Mouse (Mus musculus): ENCODE measurements at regions not wholly inside any gene's neighbourhood (a gene's known extent, or its start where the extent isn't known, plus 50 kb on each side); places are given as distances from the start of the nearest gene placed in this dataset.

DNA sequence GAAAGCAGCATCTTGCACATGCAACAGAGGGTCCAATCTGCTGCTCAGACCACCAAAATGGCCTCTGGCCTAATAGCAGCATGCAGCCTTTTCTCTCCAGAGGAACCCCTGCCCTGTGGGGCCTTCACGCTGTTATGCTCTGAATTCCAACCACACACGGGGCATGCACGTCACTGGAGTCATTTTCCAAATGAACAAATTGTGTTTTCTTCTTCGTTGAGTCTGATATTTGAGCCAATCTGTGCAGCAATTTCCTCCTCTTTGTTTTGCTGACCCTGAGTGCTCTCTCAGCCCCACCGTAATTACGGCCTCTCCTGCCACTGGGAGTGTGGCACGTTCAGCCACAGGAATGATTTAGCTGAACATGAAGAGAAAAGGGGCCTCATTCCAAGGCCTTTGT is 174.3 kb upstream of the Klhl29 start:
- no peak for ATAC-seq (ENCODE audit: insufficient number of reproducible peaks, low FRiP score, low TSS enrichment, low read depth)
- no peak overlapping the region for H3K4me2 ChIP-seq (replicated peaks)
- no peak overlapping the region for H3K4me3 ChIP-seq (replicated peaks)
- H3K9me3 ChIP-seq (replicated peaks), result no peaks in the 10 kb centered on the region
- WGBS, result 17% methylated on average over 7 of the region's 7 CpGs
- no peak overlapping the region for H3K27ac ChIP-seq (replicated peaks)
- H3K36me3 ChIP-seq, result no peaks in the 10 kb centered on the region
- H3K4me1 ChIP-seq, result peaks cover 11% of the 10 kb centered on the region; the same call in 1 of the 2 replicates
- H3K9ac ChIP-seq, result no peak overlapping the region
- H3K27me3 ChIP-seq, result no peaks in the 10 kb centered on the region

DNA sequence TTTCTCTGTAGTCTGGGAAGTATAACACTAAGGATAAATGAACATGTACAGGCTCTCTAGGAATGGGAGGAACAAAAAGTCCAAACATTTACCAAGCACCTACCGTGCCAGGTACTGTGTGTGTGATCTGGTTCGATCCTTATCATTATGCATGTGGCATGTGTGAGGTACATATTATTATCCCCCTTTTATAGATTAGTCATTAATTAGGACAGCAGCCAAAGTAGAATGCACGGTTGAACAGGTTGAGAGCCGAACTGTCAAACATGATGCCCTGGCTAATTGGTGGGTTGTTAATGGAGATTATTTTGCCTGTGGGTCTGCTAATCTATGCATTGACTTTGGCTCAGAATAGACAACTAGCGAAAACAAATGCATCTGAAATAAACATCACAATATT is 172.2 kb upstream of the Klhl29 start:
- H3K4me1 ChIP-seq, result peaks cover 5% of the 10 kb centered on the region; the same call in 1 of the 2 replicates
- H3K4me2 ChIP-seq (replicated peaks), result no peak overlapping the region
- ATAC-seq (ENCODE audit: insufficient number of reproducible peaks, low FRiP score, low TSS enrichment, low read depth), result no peak
- H3K9ac ChIP-seq, result no peak overlapping the region
- H3K36me3 ChIP-seq, result no peaks in the 10 kb centered on the region
- no peaks in the 10 kb centered on the region for H3K9me3 ChIP-seq (replicated peaks)
- H3K27me3 ChIP-seq, result no peaks in the 10 kb centered on the region
- no peak overlapping the region for H3K27ac ChIP-seq (replicated peaks)
- 80% methylated on average over 5 of the region's 5 CpGs for WGBS
- H3K4me3 ChIP-seq (replicated peaks), result no peak overlapping the region

DNA sequence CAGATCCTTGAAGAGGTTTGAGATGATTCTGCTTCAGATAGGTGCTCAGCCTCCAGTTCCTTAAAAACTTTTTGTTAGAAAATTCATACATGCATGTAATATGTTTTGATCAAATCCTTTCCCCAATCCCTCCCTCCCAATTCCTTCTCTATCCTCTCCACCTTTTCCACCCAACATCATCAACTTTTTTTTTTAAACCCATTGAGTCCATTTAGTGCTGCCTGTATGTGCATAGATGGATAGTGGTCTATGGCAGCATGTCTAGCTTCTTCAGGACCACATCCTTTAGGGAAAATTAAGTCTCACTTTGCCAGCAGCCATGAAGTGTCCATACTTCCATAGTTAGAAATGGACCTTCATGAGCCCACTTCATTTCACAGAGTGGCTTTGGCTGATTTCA is 167.2 kb upstream of the Klhl29 start:
- H3K4me3 ChIP-seq (replicated peaks), result no peak overlapping the region
- H3K27me3 ChIP-seq, result no peaks in the 10 kb centered on the region
- no peaks in the 10 kb centered on the region for H3K36me3 ChIP-seq
- H3K9ac ChIP-seq, result no peak overlapping the region
- no peaks in the 10 kb centered on the region for H3K9me3 ChIP-seq (replicated peaks)
- H3K27ac ChIP-seq (replicated peaks), result no peak overlapping the region
- H3K4me2 ChIP-seq (replicated peaks), result no peak overlapping the region
- ATAC-seq (ENCODE audit: insufficient number of reproducible peaks, low FRiP score, low TSS enrichment, low read depth), result no peak
- no peaks in the 10 kb centered on the region for H3K4me1 ChIP-seq

DNA sequence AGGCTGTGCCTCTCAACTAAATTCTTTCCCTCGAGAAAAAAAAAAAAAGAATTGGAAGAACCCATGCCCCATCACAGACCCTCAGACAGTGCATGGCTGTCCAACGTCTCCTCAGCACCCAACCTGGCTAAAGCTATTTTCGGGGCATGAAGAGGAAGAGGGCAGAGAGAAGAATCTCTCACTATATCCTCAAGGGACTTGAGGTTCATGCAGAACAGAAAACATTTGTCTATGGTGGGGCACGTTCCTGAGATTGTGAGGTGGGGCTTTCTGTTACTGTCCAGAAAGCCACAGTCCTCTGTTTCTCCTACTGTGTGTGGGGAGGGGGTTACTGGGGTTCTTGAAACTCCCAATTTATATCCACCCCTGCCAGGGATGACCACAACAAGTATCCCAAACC is 120.8 kb upstream of the Klhl29 start:
- Histone ChIP-seq H3K9ac (no peak overlapping the region), H3K27ac (replicated peaks) (no peak overlapping the region), H3K27me3 (no peaks in the 10 kb centered on the region), H3K4me1 (peaks cover 11% of the 10 kb centered on the region), H3K36me3 (no peaks in the 10 kb centered on the region), H3K9me3 (replicated peaks) (no peaks in the 10 kb centered on the region), H3K4me2 (replicated peaks) (no peak overlapping the region), H3K4me3 (replicated peaks) (no peak overlapping the region)
- 62% methylated on average over 4 of the region's 4 CpGs for WGBS
- no peak for ATAC-seq (ENCODE audit: insufficient number of reproducible peaks, low FRiP score, low TSS enrichment, low read depth)

DNA sequence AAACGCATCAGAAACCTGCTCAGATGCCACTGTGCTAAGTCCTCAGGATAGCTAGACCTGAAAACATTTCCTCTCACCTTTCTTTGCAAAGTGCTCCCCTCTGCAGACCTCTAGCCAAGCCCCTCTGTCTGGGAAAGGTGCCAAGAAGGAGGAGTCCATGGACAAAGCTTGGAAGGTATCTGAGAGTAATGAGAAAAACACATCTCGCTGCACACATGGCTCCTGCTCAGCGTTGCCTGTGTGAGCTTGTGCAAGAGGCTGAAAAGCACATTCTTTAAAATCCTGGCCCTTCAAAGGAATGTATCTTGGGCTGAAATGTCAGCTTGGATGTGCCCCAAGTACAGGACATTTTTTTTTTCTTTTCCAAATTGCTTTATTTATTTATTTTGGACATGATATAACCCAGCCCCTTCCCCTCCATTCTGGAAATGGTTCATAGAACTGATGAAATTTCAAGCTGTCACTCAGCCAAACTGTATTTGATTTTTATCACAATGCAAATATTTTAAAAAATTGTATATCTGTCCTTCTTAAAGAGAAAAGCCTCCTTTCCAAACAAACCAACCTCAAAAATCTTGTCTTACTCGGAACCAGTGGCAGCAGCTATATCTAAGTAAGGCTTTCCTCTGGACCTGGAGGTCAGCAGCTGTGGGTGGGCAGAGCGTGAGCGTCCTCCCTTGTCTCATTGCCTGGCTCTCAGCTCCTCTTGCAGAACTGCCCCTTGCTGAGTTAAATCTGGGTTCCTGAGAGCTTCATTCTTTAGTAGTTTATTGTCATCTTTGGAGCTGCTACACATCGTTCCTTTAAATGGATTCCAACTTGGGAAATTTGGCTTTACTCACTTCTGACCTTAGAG is 119.4 kb upstream of the Klhl29 start:
- Histone ChIP-seq H3K4me3 (replicated peaks) (no peak overlapping the region), H3K4me2 (replicated peaks) (no peak overlapping the region), H3K9ac (no peak overlapping the region), H3K4me1 (peaks cover 11% of the 10 kb centered on the region), H3K9me3 (replicated peaks) (no peaks in the 10 kb centered on the region), H3K27ac (replicated peaks) (peak overlapping the region; percentile 55; the same call in 1 of the 2 replicates), H3K36me3 (no peaks in the 10 kb centered on the region), H3K27me3 (no peaks in the 10 kb centered on the region)
- ATAC-seq (ENCODE audit: insufficient number of reproducible peaks, low FRiP score, low TSS enrichment, low read depth), result no peak
- WGBS, result 40% methylated on average over 7 of the region's 7 CpGs

DNA sequence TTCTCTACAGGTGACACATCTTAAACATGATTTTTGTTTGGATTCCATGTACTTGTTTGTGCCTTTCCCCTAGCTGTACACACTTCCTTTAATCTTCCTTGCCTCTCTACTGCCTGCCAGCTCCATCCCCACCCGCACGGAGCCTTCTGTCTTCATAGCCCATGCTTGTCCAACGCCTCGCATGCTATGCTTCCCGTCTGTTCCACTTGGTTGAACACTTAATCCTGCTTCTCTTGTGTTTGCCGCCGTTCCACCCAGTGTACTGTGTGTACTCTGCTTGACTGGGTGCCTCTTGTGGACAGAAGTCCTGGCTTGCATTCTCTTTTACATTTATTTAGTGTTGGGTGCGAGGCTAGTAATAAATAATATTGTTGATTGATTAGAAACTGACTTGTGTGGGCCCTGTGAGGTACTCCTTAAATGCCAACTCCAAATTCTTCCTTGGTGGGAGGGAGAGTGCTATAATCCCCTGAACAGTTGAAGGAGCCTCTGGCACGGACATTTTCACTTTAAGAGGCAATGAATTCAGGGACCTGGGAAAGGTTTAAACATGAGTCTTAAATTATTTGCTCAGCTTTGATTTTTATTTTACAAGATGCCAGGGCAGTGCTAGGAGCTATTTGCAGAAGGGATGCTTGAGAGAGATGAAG is 88.9 kb upstream of the Klhl29 start:
- WGBS, result 57% methylated on average over 9 of the region's 9 CpGs
- ATAC-seq (ENCODE audit: insufficient number of reproducible peaks, low FRiP score, low TSS enrichment, low read depth), result no peak

DNA sequence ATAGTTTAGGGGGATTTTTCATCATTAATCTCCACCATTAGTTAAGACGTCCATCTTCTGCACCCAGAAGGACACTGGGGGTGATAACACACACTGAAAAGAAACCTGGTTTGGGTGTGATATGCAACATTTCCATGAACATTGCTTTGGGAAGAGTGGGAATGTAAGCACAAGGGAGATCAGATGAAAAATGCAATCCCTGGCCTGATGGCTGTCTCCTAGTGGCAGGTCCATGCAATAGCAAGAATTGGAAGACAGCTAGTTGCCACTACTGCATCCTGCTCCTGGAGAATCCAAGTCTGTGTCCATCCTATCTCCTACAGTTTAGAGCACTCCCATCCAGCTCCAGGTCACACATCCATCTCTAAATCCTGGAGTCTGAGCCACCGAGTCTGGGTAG is 77.7 kb upstream of the Klhl29 start:
- H3K4me1 ChIP-seq, result no peaks in the 10 kb centered on the region
- no peak for ATAC-seq (ENCODE audit: insufficient number of reproducible peaks, low FRiP score, low TSS enrichment, low read depth)
- H3K9me3 ChIP-seq (replicated peaks), result no peaks in the 10 kb centered on the region
- no peak overlapping the region for H3K4me3 ChIP-seq (replicated peaks)
- no peak overlapping the region for H3K4me2 ChIP-seq (replicated peaks)
- H3K27ac ChIP-seq (replicated peaks), result no peak overlapping the region
- H3K27me3 ChIP-seq, result no peaks in the 10 kb centered on the region
- WGBS, result 90% methylated on average over 2 of the region's 2 CpGs
- H3K36me3 ChIP-seq, result no peaks in the 10 kb centered on the region
- H3K9ac ChIP-seq, result no peak overlapping the region

More for the DNA sequence above, 88.9 kb upstream of the Klhl29 start:
- H3K9me3 ChIP-seq (replicated peaks), result no peaks in the 10 kb centered on the region
- H3K9ac ChIP-seq, result no peak overlapping the region
- no peak overlapping the region for H3K4me2 ChIP-seq (replicated peaks)
- H3K36me3 ChIP-seq, result no peaks in the 10 kb centered on the region
- no peaks in the 10 kb centered on the region for H3K4me1 ChIP-seq
- no peak overlapping the region for H3K27ac ChIP-seq (replicated peaks)
- no peak overlapping the region for H3K4me3 ChIP-seq (replicated peaks)
- H3K27me3 ChIP-seq, result no peaks in the 10 kb centered on the region

DNA sequence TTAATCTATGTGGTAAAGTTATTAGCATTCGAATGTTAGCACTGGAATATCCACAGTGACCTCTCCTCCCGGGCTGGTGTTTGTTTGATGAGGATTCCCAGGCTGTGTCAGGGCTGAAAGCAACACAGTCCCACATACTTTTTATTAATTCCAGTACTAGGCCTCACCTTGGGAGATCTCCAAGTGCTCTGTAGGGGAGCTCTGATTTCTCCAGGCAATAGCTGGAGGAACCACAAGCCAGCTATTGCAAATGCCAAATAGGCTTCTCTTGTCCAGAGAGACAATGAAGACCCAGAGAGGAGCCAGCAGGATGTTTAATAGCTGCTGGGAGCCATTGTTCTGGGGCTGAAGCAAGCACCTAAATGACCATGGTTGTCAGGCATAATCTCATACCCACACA is 68.2 kb upstream of the Klhl29 start:
- H3K4me1 ChIP-seq, result peaks cover 18% of the 10 kb centered on the region; the same call in 1 of the 2 replicates
- no peak for ATAC-seq (ENCODE audit: insufficient number of reproducible peaks, low FRiP score, low TSS enrichment, low read depth)
- H3K9ac ChIP-seq, result no peak overlapping the region
- no peak overlapping the region for H3K4me3 ChIP-seq (replicated peaks)
- H3K27me3 ChIP-seq, result no peaks in the 10 kb centered on the region
- 40% methylated on average over 2 of the region's 2 CpGs for WGBS
- H3K4me2 ChIP-seq (replicated peaks), result no peak overlapping the region
- no peaks in the 10 kb centered on the region for H3K36me3 ChIP-seq
- 0 out of 2 replicates have a peak overlapping the region, but pooled peaks have one; percentile 48 for H3K27ac ChIP-seq (replicated peaks)
- no peaks in the 10 kb centered on the region for H3K9me3 ChIP-seq (replicated peaks)

DNA sequence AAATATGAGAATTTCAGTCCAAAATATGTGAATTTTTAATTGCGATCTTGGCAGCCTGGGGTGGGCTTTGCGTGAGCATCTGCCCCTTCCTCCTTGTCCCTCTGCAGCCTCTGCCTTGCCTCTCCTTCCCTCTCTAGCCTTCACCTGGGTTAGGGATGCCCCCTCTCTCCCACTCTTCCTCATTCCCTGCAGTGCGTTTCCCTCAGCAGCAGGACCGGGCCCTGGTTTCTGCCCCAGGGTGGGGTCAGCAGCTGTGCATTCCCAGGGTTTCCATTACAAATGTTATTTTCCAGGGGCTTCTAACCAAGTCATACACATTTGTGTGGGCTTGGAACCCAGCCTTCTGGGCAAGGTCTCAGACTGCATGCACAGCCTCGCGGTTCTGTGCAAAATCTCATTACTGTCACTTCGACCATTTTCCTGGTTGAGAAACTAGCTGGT is 67.6 kb upstream of the Klhl29 start:
- H3K27ac ChIP-seq (replicated peaks), result peak overlapping the region; percentile 48; the same call in 1 of the 2 replicates

DNA sequence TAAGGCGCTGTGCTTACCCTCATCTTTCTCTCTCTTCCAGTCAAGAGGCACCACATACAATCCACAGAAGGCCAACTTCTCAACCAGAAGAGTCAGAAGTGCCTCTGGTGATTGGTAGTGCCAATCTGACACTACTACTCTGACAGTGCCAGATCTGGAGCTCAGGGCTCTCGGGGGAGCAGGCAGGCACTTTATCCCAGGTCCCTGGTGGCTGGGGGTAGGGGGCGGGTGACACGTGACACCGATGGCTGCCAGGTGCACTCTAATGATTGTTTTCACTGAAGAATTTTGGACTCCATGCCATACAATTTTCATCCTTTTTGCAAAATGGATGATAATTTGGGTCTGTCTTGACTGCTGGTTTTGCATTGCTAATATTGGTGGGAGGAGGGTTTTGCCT is 67.2 kb upstream of the Klhl29 start:
- ATAC-seq (ENCODE audit: insufficient number of reproducible peaks, low FRiP score, low TSS enrichment, low read depth), result no peak
- Histone ChIP-seq H3K9ac (no peak overlapping the region), H3K27ac (replicated peaks) (no peak overlapping the region), H3K9me3 (replicated peaks) (no peaks in the 10 kb centered on the region), H3K36me3 (no peaks in the 10 kb centered on the region), H3K4me3 (replicated peaks) (no peak overlapping the region), H3K4me1 (peaks cover 18% of the 10 kb centered on the region; the same call in 1 of the 2 replicates), H3K4me2 (replicated peaks) (no peak overlapping the region), H3K27me3 (no peaks in the 10 kb centered on the region)
- 71% methylated on average over 5 of the region's 5 CpGs for WGBS

More for the DNA sequence above, 67.6 kb upstream of the Klhl29 start:
- no peaks in the 10 kb centered on the region for H3K36me3 ChIP-seq
- peaks cover 18% of the 10 kb centered on the region; the same call in 1 of the 2 replicates for H3K4me1 ChIP-seq
- no peaks in the 10 kb centered on the region for H3K27me3 ChIP-seq
- no peak overlapping the region for H3K4me2 ChIP-seq (replicated peaks)
- no peaks in the 10 kb centered on the region for H3K9me3 ChIP-seq (replicated peaks)
- no peak overlapping the region for H3K4me3 ChIP-seq (replicated peaks)
- H3K9ac ChIP-seq, result no peak overlapping the region
- peak; percentile 64; the same call in 1 of the 2 replicates for ATAC-seq (ENCODE audit: insufficient number of reproducible peaks, low FRiP score, low TSS enrichment, low read depth)
- WGBS, result 48% methylated on average over 7 of the region's 7 CpGs

DNA sequence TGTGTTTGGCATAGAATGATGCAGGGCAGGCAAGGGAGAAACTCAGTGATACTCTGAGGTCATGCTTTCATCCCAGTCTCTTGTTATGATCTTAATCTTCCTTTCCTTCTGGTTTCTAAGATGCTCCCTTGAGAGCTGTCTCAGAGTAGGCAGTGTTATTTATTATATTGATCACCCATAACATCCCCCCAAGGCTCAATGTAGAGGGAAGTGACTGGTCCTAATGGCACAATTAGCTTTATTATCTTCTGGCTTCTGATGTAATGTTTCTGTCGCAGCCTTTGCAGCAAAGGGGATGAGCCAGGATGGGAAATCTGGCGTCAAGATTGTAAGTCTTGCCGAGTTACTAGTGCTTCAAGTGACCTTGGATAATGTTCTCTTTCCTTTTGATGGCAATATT is 65.0 kb upstream of the Klhl29 start:
- Histone ChIP-seq H3K27ac (replicated peaks) (no peak overlapping the region), H3K4me3 (replicated peaks) (no peak overlapping the region), H3K9me3 (replicated peaks) (no peaks in the 10 kb centered on the region), H3K9ac (no peak overlapping the region), H3K36me3 (no peaks in the 10 kb centered on the region), H3K27me3 (no peaks in the 10 kb centered on the region), H3K4me2 (replicated peaks) (no peak overlapping the region), H3K4me1 (peaks cover 18% of the 10 kb centered on the region; the same call in 1 of the 2 replicates)
- WGBS, result 84% methylated on average over 3 of the region's 3 CpGs
- no peak for ATAC-seq (ENCODE audit: insufficient number of reproducible peaks, low FRiP score, low TSS enrichment, low read depth)

Measured in embryonic facial prominence, embryonic 15.5 days (tissue).